Mouse (Mus musculus): ENCODE results near the gene Exosc5.

- TF ChIP-seq CTCF (IDR thresholded peaks at IDR 0.05; ENCODE audit: low read depth) (no peak), EP300 (IDR thresholded peaks at IDR 0.05; ENCODE audit: low read depth) (no peak)
These were observed 14.8 kb upstream of the Exosc5 start for GRCm38 (mm10) chr7:25644136-25644535.
